Mouse (Mus musculus) embryonic fibroblast, embryonic 13.5 days (primary cell): ENCODE measurements around the gene F12. TPM values are rescaled to one million over a fixed set of nuclear protein-coding genes. Genes with fewer than 3 reads are reported as not detected.

ENCODE experiments used
- H3K27ac ChIP-seq: 2 replicates; pipeline ENCODE4 v1.5.1; 2012; ENCODE audit warnings: low read length, control low read depth, inconsistent platforms; ENCODE audit not compliant: insufficient read depth
- H3K4me1 ChIP-seq: 2 replicates; pipeline ENCODE4 v1.6.1; 2011; ENCODE audit warnings: low read length; ENCODE audit not compliant: control insufficient read depth, insufficient read depth
- H3K4me3 ChIP-seq: 2 replicates; pipeline ENCODE4 v1.5.1; 2011; ENCODE audit warnings: mild to moderate bottlenecking, control low read depth, low read length; ENCODE audit not compliant: insufficient read depth
- CTCF ChIP-seq: IDR thresholded peaks from 2 replicates; pipeline ENCODE4 v1.5.1; 2011; ENCODE audit warnings: mild to moderate bottlenecking, control low read depth, low read length, moderate library complexity, borderline replicate concordance; ENCODE audit not compliant: insufficient read depth
- POLR2A ChIP-seq: IDR thresholded peaks from 2 replicates; pipeline ENCODE4 v1.6.1; 2011; ENCODE audit warnings: low read depth, mild to moderate bottlenecking, control low read depth, low read length, moderate library complexity
- polyA plus RNA-seq: library from polyadenylated mRNA; stranded (reverse); fragments of >200 nt; gene quantifications from 2 replicates; pipeline ENCODE4 v1.2.4, GENCODE M21; 2011; ENCODE audit warnings: low read depth; ENCODE audit not compliant: missing spikeins, insufficient read length

The F12 gene
- polyA plus RNA-seq, 1 experiment: not detected

DNA sequence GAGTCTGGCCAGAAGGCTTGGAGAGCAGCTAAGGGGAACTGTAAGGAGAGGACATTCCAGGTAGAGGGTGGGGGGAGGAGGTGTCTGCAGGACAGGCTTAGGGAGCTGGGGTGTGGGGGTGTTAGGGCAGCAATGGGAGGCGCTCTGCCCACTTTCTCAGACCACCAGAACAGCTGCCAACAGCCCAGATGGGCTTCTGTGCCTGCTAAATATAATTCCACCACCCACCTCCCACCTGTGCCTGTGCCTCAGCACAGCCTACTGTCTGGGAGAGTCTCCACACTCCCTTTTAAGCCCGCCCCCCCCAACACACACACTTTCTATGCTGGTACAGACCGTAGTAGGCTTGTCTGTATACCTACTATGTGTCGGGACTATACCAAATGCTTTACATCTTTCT is 44.8 kb downstream of the F12 start:
- TF ChIP-seq POLR2A: no peak
- no peak for TF ChIP-seq CTCF
- Histone ChIP-seq H3K4me1 (no peaks in the 10 kb centered on the region), H3K4me3 (no peak overlapping the region), H3K27ac (no peak overlapping the region)

GRCm38 (mm10) chr13:55378907-55379580 is 47.5 kb downstream of the F12 start:
- no peak overlapping the region for H3K4me3 ChIP-seq
- H3K27ac ChIP-seq: no peak overlapping the region

DNA sequence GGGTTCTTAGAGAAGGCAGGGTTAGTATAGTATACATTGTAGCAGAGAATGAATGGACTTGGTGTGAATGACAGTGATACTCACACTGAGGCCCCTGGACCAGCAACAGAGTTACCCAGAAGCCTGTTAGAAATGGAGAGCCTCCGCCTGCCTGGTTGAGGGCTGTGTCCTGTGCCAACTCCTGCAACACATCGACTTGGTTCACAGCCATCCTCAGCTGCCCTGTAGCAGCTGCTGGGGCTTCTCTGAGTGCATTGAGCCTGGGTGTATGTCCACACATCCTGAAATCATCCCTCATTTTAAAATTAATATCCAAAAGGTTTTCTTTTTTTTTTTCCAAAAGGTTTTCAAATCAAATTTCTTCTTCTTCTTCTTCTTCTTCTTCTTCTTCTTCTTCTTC is 50.7 kb downstream of the F12 start:
- no peak overlapping the region for H3K27ac ChIP-seq
- no peak overlapping the region for H3K4me3 ChIP-seq
- no peaks in the 10 kb centered on the region for H3K4me1 ChIP-seq
- TF ChIP-seq POLR2A (no peak), CTCF (no peak)

More at GRCm38 (mm10) chr13:55378907-55379580, 47.5 kb downstream of the F12 start:
- no peaks in the 10 kb centered on the region for H3K4me1 ChIP-seq
- TF ChIP-seq POLR2A (no peak), CTCF (no peak)

- Histone ChIP-seq H3K4me3 (no peak overlapping the region), H3K27ac (no peak overlapping the region), H3K4me1 (no peaks in the 10 kb centered on the region)
- TF ChIP-seq CTCF: no peak
- TF ChIP-seq POLR2A: no peak
Measured at GRCm38 (mm10) chr13:55374206-55374924, 52.2 kb downstream of the F12 start.

DNA sequence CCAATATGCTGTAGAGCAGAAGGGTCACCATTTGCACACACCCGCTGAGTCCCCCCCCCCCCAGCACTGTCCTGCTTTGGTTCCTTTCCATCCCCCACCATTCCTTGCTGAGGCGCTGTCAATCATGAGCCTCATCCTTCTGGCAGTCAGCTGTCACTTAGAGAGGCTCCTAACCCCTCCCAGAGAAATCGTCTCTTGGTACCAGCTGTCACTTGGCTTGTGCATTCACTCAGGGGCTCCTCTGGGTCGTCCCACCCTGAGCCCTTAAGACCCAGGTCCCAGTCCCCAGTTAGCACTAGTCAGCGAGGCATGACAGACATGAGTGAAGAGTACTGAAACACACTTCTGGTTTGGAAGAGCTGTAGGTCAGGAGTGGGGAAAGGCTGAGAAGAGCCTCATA is 54.9 kb downstream of the F12 start:
- TF ChIP-seq CTCF (no peak), POLR2A (no peak)

GRCm38 (mm10) chr13:55371007-55371681 is 55.4 kb downstream of the F12 start:
- TF ChIP-seq CTCF (no peak), POLR2A (no peak)
- H3K4me3 ChIP-seq: no peak overlapping the region
- no peaks in the 10 kb centered on the region for H3K4me1 ChIP-seq
- no peak overlapping the region for H3K27ac ChIP-seq

More for the DNA sequence above, 54.9 kb downstream of the F12 start:
- H3K27ac ChIP-seq: no peak overlapping the region
- no peak overlapping the region for H3K4me3 ChIP-seq
- no peaks in the 10 kb centered on the region for H3K4me1 ChIP-seq

- H3K27ac ChIP-seq: no peak overlapping the region
- no peak for TF ChIP-seq CTCF
- TF ChIP-seq POLR2A: no peak
- H3K4me3 ChIP-seq: no peak overlapping the region
Measured at GRCm38 (mm10) chr13:55370234-55370633, 56.4 kb downstream of the F12 start.

DNA sequence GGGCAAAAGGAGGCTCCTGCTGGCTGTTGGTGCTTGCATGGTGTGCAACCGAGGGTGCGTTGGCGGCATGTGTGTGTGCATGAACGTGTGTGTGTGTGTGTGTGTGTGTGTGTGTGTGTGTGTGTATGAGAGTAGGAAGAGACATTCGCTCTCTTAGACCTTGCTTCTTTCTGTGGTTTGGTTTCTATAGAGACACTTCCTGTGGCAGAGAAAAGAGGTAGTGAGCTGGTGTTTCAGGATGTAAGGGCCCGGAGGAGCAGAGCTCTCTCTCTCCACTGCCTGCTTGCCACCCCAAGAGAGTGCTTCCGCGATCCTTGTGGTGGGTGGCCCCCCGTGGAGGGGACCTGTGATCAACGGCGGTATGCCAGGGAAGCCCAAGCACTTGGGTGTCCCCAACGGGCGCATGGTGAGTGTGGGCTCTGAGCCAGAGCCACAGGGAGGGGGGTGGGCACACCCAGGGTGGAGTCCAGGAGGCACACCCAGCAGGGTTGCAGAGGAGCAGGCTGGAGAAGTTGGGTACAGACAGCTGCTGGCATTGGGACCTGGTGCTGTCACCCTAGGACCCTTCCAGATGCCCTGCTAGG is 57.0 kb downstream of the F12 start, which contains the start of gene Rgs14:
Rgs14 (plus strand) TSS at position 202 of the 584 bp plus-strand sequence.
- Histone ChIP-seq H3K27ac (no peak within 1 kb of the TSS), H3K4me3 (no peak within 1 kb of the TSS)

More at GRCm38 (mm10) chr13:55370234-55370633, 56.4 kb downstream of the F12 start:
- no peaks in the 10 kb centered on the region for H3K4me1 ChIP-seq

DNA sequence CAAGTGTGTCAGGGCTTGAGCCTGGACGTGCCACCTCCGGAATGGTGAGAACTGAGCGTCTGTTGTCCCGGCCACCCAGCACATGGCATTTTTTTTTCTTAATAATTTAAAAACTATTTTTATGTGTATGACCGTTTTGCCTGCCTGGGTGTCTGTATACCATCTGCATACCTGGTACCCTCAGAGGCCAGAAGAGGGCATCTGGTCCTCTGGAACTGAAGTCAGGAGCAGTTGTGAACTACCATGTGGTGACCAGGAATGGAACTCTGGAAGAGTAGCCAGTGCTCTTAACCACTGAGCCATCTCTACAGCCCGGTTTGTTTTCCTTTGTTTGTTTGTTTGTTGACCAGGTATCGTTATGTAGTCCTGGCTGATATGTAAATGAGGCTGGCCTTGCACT is 58.2 kb downstream of the F12 start:
- TF ChIP-seq POLR2A: no peak
- TF ChIP-seq CTCF: no peak
- H3K27ac ChIP-seq: no peak overlapping the region
- H3K4me3 ChIP-seq: no peak overlapping the region
- no peaks in the 10 kb centered on the region for H3K4me1 ChIP-seq

More for the DNA sequence above, 57.0 kb downstream of the F12 start, which contains the start of gene Rgs14:
- TF ChIP-seq POLR2A: no peak
- no peak for TF ChIP-seq CTCF
- no peaks in the 10 kb centered on the region for H3K4me1 ChIP-seq

Other genes starting within 250 kb of the F12 start
- 73.9 and 86.2 TPM in 2 replicates for gene Nsd1, start 217.0 kb downstream of the F12 start, polyA plus RNA-seq
- 267 and 295 TPM in 2 replicates for gene Prelid1, start 106.3 kb downstream of the F12 start, polyA plus RNA-seq
- 41.4 and 48.0 TPM in 2 replicates for gene Rab24, start 104.8 kb downstream of the F12 start, polyA plus RNA-seq
- 9.5 and 19.0 TPM in 2 replicates for gene Mxd3, start 97.0 kb downstream of the F12 start, polyA plus RNA-seq
- 66.9 and 70.7 TPM in 2 replicates for gene Lman2, start 64.0 kb downstream of the F12 start, polyA plus RNA-seq
- gene Rgs14, start 57.1 kb downstream of the F12 start, polyA plus RNA-seq: not detected in 2 replicates
- gene Slc34a1, start 28.6 kb downstream of the F12 start, polyA plus RNA-seq: not detected in 2 replicates
- gene Pfn3, start 11.6 kb downstream of the F12 start, polyA plus RNA-seq: not detected in 2 replicates
- gene Grk6, start 18.3 kb upstream of the F12 start, polyA plus RNA-seq: 37.7 and 42.9 TPM in 2 replicates
- 2.5 and 4.6 TPM in 2 replicates for gene Prr7, start 37.5 kb upstream of the F12 start, polyA plus RNA-seq
- gene Dbn1, start 61.3 kb upstream of the F12 start, polyA plus RNA-seq: 105 and 139 TPM in 2 replicates
- 132 and 179 TPM in 2 replicates for gene Pdlim7, start 86.9 kb upstream of the F12 start, polyA plus RNA-seq
- 0.60 and 0.79 TPM in 2 replicates for gene Dok3, start 102.5 kb upstream of the F12 start, polyA plus RNA-seq
- 23.9 and 26.2 TPM in 2 replicates for gene Ddx41, start 109.9 kb upstream of the F12 start, polyA plus RNA-seq
- 20.9 and 24.5 TPM in 2 replicates for gene Fam193b, start 144.3 kb upstream of the F12 start, polyA plus RNA-seq
- 228 and 231 TPM in 2 replicates for gene Tmed9, start 146.9 kb upstream of the F12 start, polyA plus RNA-seq
- gene B4galt7, start 173.1 kb upstream of the F12 start, polyA plus RNA-seq: 16.4 and 18.7 TPM in 2 replicates
- 47.1 and 50.0 TPM in 2 replicates for gene Caml, start 196.2 kb upstream of the F12 start, polyA plus RNA-seq
- gene Ddx46, start 208.2 kb upstream of the F12 start, polyA plus RNA-seq: 46.6 and 52.8 TPM in 2 replicates